Mouse (Mus musculus) common myeloid progenitor, adult 5-6 weeks (primary cell): ENCODE data around the gene Abcb7. TPM values are rescaled to one million over a fixed set of nuclear protein-coding genes. Genes with fewer than 3 reads are reported as not detected.

Experiments used
- ATAC-seq: replicated peaks from 2 replicates; pipeline ENCODE4 v1.8.0; 2016; ENCODE audit warnings: low read depth, mild to moderate bottlenecking, moderate TSS enrichment, inconsistent platforms; ENCODE audit not compliant: poor library complexity, severe bottlenecking
- total RNA-seq: library from RNA; stranded (forward); fragments of 200-1000, 187-1606 nt; gene quantifications from 2 replicates; pipeline ENCODE4 v1.2.3, GENCODE M21; 2017

Gene Abcb7
- total RNA-seq: 68.3 and 81.9 TPM in 2 replicates

DNA sequence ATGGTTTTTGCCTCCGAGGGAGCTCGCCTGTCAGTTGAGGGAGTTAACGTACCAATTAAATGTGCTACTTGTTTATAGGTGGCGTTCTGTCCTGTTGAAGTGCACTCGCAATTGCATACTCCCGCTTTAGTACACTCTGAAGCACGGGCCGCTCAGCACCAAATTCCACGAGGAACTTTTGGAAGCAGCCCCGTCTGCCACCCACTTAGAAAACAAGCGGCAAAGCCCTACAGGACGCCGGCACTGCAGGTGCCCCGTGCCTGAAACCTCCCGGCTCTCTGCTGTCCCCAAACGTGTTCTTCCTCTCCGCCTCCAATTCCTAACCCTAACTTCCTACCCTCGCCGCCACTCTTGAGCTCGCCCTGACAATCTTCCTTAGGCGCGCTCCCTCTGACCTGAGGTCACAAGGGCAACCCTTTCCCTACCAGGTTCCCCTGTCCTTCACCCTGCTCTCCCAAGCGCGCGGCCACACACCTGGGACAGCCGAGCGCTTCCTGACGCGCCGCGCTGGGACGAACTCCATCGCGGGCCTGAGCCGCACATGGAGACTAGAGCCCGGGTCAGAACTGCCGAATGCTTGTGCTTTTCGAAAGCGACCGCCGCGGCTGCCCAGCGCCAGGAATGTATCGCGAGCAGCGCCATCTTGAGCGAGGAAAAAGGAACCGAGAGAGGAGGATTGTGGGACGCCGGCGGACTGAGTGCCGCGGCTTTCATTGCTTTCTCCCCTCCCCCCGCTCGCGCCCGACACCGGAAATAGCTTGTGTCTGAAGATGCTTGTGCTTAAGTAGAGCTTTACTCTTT is at the start of gene Abcb7:
Abcb7 (minus strand) TSS at position 674 of the 801 bp plus-strand sequence.
- ATAC-seq: peak; percentile 97

DNA sequence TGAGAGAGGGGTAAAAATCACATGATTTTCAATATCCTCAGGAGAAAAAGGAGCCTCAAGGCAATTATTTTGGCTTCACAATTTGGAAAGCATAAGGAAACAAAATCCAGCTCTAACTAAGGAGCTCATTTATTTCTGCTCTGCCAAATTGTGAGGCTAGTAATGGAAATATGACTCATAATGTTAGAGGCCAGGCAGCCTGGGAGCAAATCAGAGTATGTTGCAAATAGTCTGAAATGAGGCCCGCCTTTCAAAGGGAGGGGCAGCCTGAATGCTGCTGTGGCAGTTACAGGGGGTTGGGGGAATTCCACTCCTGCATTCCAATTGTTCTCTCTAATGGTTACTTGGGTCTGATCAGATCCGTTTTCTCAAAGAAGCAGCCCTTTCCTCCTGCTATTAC is 48.1 kb upstream of the Abcb7 start:
- no peak for ATAC-seq

DNA sequence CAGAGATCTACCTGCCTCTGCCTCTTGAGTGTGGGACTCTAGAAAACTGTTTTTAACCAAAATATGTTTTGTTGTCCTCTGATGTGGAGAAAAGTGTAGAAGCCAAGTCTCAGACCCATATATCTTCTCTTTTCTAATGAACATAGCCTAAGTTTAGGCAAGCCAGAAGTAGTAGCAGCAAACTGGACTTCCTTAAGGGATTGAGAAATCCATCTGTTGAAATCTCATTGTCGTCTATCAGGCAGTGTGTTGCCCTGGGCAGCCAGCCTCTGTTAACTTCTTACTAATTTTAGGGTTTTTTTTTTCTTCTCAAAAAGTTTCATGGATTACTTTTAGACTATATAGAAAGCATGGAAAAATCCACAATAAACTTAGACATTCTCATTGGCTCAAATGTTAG is 38.8 kb upstream of the Abcb7 start:
- ATAC-seq: no peak

DNA sequence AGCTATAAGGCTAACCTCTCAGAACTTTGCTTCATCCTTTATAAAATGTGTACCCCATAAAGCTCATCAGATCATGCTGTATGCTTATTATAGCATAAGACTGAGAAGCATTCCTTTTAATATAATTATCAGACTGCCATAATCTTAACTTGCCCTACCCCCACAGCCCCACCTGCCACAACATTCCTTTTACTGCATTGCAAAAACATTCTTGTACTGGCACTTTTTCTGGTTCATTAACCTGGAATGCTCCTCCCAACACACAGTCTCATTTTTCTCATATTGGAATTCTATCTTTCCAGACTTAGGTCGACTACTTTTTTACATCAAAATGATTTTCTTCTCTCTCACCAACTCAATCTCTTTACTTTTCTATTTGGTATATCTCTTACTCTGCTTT is 19.8 kb upstream of the Abcb7 start:
- no peak for ATAC-seq

DNA sequence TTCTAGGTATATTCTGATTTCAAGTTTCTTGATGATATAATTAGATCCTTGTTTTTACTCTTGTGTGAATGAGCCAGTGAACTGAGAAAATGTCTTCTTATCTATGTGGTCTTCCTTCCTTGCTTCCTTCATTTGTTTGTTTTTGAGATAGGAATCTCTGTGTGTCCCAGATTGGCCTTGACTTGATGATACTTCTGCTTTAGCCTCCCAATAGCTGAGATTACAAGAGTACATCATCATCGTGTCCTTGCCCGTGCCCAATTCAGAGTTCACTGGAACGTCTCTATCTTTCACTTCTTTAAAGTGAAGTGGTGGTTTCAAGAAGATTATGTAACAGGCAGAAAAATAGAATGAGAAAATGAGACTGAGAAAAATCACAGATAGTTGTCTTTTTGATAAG is 14.5 kb upstream of the Abcb7 start:
- ATAC-seq: no peak

DNA sequence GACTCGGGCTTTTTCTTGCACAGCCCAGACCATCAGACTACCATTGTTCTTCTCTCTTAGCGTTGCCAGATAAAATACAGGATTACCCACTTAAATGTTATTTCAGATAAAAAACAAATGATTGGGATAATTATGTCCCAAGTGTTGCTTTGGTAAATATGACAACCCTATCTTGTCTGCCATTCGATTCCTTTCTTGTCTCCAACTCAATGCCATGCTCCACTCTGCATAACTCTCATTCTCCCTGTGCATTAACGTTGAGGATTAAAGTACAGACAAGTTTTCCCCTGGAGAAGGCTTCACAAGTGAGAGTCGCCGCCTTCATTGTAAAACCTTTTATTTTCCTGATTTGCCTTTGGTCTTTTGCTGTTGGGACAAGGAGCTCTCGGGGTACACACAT is 339 bp upstream of the Abcb7 start:
- no peak for ATAC-seq

DNA sequence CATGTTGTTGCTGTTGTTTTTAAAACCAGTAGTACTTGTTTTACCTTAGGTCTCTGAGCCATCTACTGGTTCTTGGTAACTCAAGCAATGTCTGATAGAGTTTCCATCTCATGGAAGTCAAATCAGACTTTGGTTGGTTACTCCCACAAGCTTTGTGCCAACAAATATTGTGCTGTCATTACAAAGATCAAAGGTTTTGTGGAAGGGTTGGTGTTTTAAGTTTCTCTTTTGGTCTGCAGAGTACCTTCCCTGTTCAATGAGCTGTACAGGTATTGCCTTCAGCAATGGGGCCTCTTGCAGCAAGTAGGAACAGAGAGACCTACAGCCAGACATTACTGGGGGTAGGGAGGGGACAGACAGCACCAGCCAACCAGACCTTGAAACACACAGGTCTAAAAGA is 5.5 kb downstream of the Abcb7 start:
- no peak for ATAC-seq

DNA sequence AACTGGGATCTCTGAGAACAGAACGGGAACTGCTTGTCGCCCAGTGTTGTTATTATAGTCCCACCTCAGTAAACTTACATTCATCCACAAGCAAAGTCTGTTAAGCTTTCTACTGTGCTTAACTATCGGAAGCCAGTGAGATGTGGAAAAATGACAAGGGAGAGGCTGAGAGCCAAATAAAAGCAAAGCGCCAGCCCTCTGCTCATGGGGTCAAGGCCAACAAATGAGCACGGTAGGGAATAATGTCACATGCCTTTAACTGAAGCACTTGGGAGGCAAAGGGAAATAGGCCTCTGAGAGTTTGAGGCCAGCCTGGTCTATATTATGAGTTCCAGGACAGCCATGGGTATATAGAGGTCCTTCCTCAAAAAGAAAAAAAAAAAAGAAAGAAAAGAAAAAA is 11.2 kb downstream of the Abcb7 start:
- no peak for ATAC-seq

DNA sequence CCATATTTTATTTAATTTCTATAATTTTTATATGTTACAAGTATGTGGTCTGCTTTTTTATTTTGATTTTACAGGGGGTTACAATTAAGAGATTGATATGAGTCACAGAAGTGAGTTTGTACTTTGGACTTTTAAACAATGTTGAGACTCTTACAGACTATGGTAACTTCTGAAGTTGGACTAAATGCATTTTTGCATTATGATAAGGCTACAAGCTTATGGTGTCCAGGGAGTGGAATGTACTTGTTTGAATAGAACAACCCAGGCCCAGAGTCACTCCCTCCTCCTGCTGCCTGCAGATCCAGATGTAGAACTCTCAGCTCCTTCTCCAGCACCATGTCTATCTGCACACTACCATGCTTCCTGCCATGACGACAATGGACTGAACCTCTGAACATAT is 12.5 kb downstream of the Abcb7 start:
- no peak for ATAC-seq

DNA sequence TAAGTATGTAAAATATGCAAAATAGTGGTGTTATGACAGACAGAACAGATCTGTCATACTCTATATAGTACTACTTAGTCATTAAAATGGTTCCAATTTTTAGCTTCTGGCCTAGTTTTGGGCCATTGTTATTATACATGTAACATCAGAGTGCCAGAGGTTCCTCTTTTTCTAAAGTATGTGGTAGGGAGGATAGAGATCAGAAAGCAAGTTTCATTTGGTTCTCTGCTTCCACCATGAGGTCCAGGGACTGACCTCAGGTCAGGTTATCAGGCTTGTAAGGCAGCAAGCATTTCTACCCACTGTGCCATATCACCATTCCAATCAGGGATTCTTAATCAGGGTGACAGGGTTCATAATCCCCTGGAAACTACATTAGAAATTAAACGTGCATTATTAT is 16.1 kb downstream of the Abcb7 start:
- ATAC-seq: peak; percentile 71

DNA sequence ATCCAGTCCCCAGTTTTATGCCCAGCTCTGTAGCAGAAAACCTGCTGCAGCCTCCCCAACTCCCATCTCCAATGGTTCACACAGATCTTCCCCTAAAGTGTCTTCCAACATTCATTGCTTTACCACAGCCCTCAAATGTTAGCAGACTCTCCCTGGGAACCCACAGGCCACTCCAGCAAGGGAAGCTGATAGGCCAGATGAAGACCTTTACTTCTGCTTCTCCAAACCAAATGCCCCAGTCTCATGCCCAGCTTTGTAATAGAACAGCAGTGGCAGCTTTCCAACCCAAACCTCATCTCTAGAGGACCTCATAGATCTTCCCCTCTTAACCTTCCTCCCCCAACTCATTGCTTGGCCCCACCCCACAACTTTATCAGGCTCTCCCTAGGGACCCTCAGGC is 54.0 kb downstream of the Abcb7 start:
- ATAC-seq: peak; percentile 96

DNA sequence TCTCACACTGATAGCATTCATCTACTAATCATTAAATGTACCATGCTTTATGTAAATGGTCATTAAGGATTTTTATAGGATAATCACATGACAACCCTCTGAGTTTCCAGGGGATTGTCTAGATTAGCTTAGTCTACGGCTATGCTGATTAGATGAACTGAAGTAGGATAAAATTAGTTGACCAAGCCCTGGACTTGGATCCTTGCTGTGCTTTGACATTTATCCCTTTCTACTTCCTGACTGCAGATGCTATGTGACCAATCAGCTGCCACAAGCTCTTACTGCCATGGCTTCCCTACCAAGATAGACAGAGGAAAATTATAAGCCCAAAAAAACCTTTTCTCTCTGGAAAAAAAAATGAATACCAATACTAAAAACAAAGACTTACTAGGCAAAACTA is 57.8 kb downstream of the Abcb7 start:
- ATAC-seq: no peak

DNA sequence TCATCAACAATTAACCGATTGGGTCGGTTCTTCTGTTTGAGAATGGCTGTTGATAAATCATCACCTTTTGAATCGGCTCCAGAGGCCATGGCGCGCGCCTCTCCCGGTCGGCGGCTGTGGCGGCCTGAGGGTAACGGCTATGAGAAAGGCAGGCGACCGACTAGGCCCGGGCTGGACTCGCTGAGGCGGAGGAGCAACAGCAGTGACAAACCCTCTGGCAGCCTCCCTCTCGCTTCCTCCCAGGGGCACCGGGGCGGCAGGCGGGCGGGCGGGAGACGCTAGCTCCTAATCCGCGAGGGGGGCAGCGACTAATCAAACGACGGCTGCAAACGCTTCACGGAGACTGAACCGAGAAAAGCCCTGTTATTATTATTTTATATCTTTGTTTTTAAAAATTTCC is 65.5 kb downstream of the Abcb7 start:
- peak; percentile 99 for ATAC-seq

DNA sequence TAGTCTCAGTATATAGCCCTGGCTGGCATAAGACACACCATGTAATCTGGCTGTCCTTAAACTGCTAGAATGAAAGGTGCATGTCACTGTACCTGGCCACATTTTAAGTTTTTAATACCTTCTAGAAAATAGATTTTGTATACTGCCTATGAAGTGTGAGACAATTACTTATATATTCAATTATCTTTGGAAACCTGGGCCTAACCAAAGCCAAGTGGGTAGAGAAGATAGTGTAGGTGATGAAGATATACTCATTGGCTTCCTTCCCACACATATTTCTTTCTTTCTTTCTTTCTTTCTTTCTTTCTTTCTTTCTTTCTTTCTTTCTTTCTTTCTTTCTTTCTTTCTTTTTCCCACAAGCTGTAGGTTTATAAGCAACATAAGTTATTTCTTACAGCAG is 121.9 kb downstream of the Abcb7 start:
- ATAC-seq: no peak

DNA sequence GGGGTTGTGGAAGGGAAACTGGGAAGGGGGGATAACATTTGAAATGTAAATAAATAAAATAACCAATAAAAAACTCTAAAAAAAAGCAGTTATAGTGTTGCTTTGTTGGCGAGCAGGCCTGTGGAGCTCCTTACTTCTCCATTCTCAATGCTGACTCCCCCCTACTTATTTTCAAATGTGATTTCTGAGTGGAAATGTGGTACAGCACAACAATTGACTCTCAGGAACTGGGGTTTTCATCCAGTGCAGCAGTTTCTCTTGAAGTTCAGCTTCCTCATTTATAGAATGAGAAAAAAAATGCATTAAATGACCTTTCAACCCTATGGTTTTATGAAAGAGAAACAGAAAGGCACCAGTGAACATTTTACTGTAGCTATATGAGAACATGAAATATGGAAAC is 133.8 kb downstream of the Abcb7 start:
- ATAC-seq: peak; percentile 60; the same call in 1 of the 2 replicates

DNA sequence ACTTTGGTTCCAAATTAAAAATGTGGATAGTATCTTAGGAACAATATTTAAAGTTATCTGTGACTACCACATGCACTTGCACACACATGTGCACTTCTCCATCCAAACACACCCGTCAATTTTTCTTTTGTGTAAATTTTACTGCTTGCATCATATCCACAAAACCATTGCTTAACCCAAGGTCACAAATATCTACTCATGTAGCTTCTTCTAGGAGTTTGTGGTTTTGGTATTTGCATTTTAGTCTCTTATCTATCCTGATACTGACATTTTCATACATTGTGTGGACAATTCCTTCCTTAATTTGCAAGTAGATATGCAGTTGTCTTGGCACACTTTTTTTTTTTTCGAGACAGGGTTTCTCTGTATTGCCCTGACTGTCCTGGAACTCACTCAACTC is 149.3 kb downstream of the Abcb7 start:
- peak; percentile 32 for ATAC-seq

DNA sequence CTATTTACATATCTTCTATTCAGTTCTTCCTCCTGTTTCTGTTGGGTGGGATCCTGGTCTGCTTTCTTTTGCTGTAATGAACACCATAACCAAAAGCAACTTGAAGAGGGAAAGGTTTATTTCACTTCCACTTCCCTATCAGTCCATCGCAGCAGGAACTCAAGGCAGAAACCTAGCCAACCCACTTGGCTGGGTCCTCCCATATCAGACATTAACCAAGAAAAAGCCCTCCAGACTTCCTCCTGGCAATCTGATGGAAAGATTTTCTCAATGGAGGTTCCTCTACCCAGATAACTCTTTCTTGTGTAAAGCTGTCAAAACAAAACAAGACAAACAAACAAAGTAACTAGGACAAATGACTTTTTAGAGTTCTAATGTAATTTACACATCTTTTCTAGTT is 151.2 kb downstream of the Abcb7 start:
- peak; percentile 90 for ATAC-seq

DNA sequence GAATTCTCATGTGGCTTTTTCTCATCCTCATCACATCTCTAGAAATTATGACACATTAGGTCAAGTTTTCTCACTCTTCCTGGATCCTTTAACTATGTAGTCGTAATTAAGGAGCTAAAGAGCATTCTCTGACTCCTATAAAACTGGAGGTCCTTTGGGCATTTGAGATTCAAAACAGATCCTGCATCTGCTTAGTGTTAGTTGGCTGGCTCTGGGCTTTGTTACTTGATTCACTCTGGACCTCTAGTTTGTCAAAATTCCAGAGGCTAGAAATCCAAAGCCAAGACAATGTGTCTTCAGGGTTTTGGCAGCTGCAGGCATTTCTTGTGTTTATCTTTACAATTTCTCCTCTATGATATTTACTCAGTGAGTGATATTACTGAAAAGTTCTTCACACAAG is 157.1 kb downstream of the Abcb7 start:
- no peak for ATAC-seq
